Mouse (Mus musculus) limb, embryonic 14.5 days (tissue): Measurements from ENCODE around the gene Slc25a22. TPM values are rescaled to one million over a fixed set of nuclear protein-coding genes. Genes with fewer than 3 reads are reported as not detected.

ENCODE experiments used
- ATAC-seq: fragments of 200-750 bp; cut with Nextera tagmentation; 2 replicates; pipeline ENCODE4 v1.8.0; 2017; ENCODE audit warnings: low read depth, moderate number of reproducible peaks, moderate TSS enrichment; ENCODE audit not compliant: low FRiP score
- DNase-seq: peaks from one replicate; pipeline ENCODE4 v3.0.0-alpha.2; 2015; ENCODE audit warnings: low spot score
- H3K27ac ChIP-seq: fragments of 300-500 bp; sonication (generic); replicated peaks from 2 replicates; pipeline ENCODE4 v1.5.1; 2014; ENCODE audit warnings: low read depth, mild to moderate bottlenecking, low read length, moderate library complexity, mixed read lengths
- H3K27me3 ChIP-seq: fragments of 300-500 bp; sonication (generic); 2 replicates; pipeline ENCODE4 v1.6.1; 2014; ENCODE audit warnings: low read length, mixed read lengths; ENCODE audit not compliant: control insufficient read depth, insufficient read depth
- H3K36me3 ChIP-seq: fragments of 300-500 bp; sonication (generic); 2 replicates; pipeline ENCODE4 v1.6.1; 2014; ENCODE audit warnings: mild to moderate bottlenecking, low read length, moderate library complexity, mixed read lengths; ENCODE audit not compliant: control insufficient read depth, insufficient read depth
- H3K4me1 ChIP-seq: fragments of 300-500 bp; sonication (generic); 2 replicates; pipeline ENCODE4 v1.6.1; 2014; ENCODE audit warnings: antibody characterized with exemption, low read length, mixed read lengths; ENCODE audit not compliant: control insufficient read depth, insufficient read depth
- H3K4me2 ChIP-seq: fragments of 300-500 bp; sonication (generic); replicated peaks from 2 replicates; pipeline ENCODE4 v1.6.1; 2014; ENCODE audit warnings: low read depth, mild to moderate bottlenecking, low read length, moderate library complexity; ENCODE audit not compliant: severe bottlenecking
- H3K4me3 ChIP-seq: fragments of 300-500 bp; sonication (generic); replicated peaks from 2 replicates; pipeline ENCODE4 v1.5.1; 2014; ENCODE audit warnings: low read length
- H3K9ac ChIP-seq: fragments of 300-500 bp; sonication (generic); 2 replicates; pipeline ENCODE4 v1.6.1; 2014; ENCODE audit warnings: mild to moderate bottlenecking, low read depth, low read length, moderate library complexity; ENCODE audit not compliant: severe bottlenecking
- H3K9me3 ChIP-seq: fragments of 300-500 bp; sonication (generic); 2 replicates; pipeline ENCODE4 v1.6.1; 2016; ENCODE audit warnings: low read length; ENCODE audit not compliant: control insufficient read depth
- POLR2A ChIP-seq: fragments of 200-500 bp; IDR thresholded peaks from 2 replicates; pipeline ENCODE4 v1.8.0; 2012; ENCODE audit warnings: inconsistent platforms, mild to moderate bottlenecking, moderate library complexity, borderline replicate concordance; ENCODE audit not compliant: insufficient read depth, insufficient read length; ENCODE audit errors: extremely low read depth
- WGBS: fragments of 180-500 bp; shearing (Covaris S2); extraction: QIAGEN DNeasy Blood & Tissue Kit; methylation state at CpG from one replicate; pipeline ENCODE4 v1.1.7; 2014; 5-methylcytosine and 5-hydroxymethylcytosine counted together
- polyA plus RNA-seq, 2 experiments: library from polyadenylated mRNA; depleted of rRNA in 1 of 2; stranded (reverse) in 1 of 2; unstranded in 1 of 2; fragments of >200 nt; fragmentation: Nextera tagmentation in 1 of 2; extraction: Ambion mirVana in 1 of 2; gene quantifications; 2 replicates each; pipeline versions ENCODE4 v1.2.1 to v1.2.3; 2012 to 2014

Slc25a22 gene
- polyA plus RNA-seq, 2 experiments = 22.8 to 75.1 TPM

GRCm38 (mm10) chr7:141460391-141461113 is 22.9 kb upstream of the Slc25a22 start, which contains the start of gene Cracr2b:
Cracr2b (plus strand) TSS chr7:141461094.
- H3K4me1 ChIP-seq = peaks cover 25% of the 10 kb centered on the region
- WGBS = 73% methylated on average over 15 of the region's 15 CpGs
- no peak for ATAC-seq
- no peak for DNase-seq
- no peak within 1 kb of the TSS for H3K27ac ChIP-seq
- H3K4me2 ChIP-seq = peak within 1 kb of the TSS; percentile 65
- H3K9me3 ChIP-seq = no peaks in the 10 kb centered on the region
- TF ChIP-seq POLR2A = no peak
- H3K36me3 ChIP-seq = peaks cover 7% of the 10 kb centered on the region
- peaks cover 46% of the 10 kb centered on the region for H3K27me3 ChIP-seq
- H3K9ac ChIP-seq = peak within 1 kb of the TSS; percentile 22
- H3K4me3 ChIP-seq = peak within 1 kb of the TSS; percentile 36

- Histone ChIP-seq H3K9me3 (no peaks in the 10 kb centered on the region), H3K4me2 (no peak overlapping the region), H3K27me3 (peaks cover 45% of the 10 kb centered on the region), H3K4me1 (peaks cover 19% of the 10 kb centered on the region), H3K27ac (no peak overlapping the region), H3K36me3 (peaks cover 7% of the 10 kb centered on the region), H3K4me3 (no peak overlapping the region), H3K9ac (no peak overlapping the region)
- WGBS = 67% methylated on average over 5 of the region's 5 CpGs
- DNase-seq = no peak
- ATAC-seq = no peak
- no peak for TF ChIP-seq POLR2A
Observed at GRCm38 (mm10) chr7:141460001-141460390, 22.3 kb upstream of the Slc25a22 start.

- Histone ChIP-seq H3K4me1 (peaks cover 13% of the 10 kb centered on the region; the same call in 1 of the 2 replicates), H3K27ac (no peak overlapping the region), H3K9ac (no peak overlapping the region), H3K4me3 (no peak overlapping the region), H3K27me3 (peaks cover 38% of the 10 kb centered on the region), H3K36me3 (peaks cover 7% of the 10 kb centered on the region), H3K4me2 (no peak overlapping the region), H3K9me3 (no peaks in the 10 kb centered on the region)
- DNase-seq = no peak
- no peak for ATAC-seq
- WGBS = 89% methylated on average over 17 of the region's 17 CpGs
- TF ChIP-seq POLR2A = no peak
Observed at GRCm38 (mm10) chr7:141459301-141459711, 21.6 kb upstream of the Slc25a22 start.

- peaks cover 7% of the 10 kb centered on the region for H3K36me3 ChIP-seq
- TF ChIP-seq POLR2A = no peak
- ATAC-seq = no peak
- no peak overlapping the region for H3K27ac ChIP-seq
- peaks cover 13% of the 10 kb centered on the region; the same call in 1 of the 2 replicates for H3K4me1 ChIP-seq
- H3K4me3 ChIP-seq = no peak overlapping the region
- 90% methylated on average over 11 of the region's 11 CpGs for WGBS
- no peak overlapping the region for H3K9ac ChIP-seq
- no peak overlapping the region for H3K4me2 ChIP-seq
- peaks cover 31% of the 10 kb centered on the region for H3K27me3 ChIP-seq
- DNase-seq = no peak
- no peaks in the 10 kb centered on the region for H3K9me3 ChIP-seq
Observed at GRCm38 (mm10) chr7:141458661-141459060, 21.0 kb upstream of the Slc25a22 start.

GRCm38 (mm10) chr7:141457986-141458660 is 20.4 kb upstream of the Slc25a22 start:
- no peak for ATAC-seq
- H3K4me2 ChIP-seq = no peak overlapping the region

More at GRCm38 (mm10) chr7:141457986-141458660, 20.4 kb upstream of the Slc25a22 start:
- H3K9ac ChIP-seq = no peak overlapping the region
- H3K27me3 ChIP-seq = peaks cover 26% of the 10 kb centered on the region
- no peak for DNase-seq
- peaks cover 13% of the 10 kb centered on the region; the same call in 1 of the 2 replicates for H3K4me1 ChIP-seq
- H3K27ac ChIP-seq = no peak overlapping the region
- H3K4me3 ChIP-seq = no peak overlapping the region
- 72% methylated on average over 15 of the region's 15 CpGs for WGBS
- peaks cover 7% of the 10 kb centered on the region for H3K36me3 ChIP-seq
- TF ChIP-seq POLR2A = no peak
- no peaks in the 10 kb centered on the region for H3K9me3 ChIP-seq
